Mouse (Mus musculus) midbrain, embryonic 11.5 days (tissue): Measurements from ENCODE around the gene Rab29. TPM values are rescaled to one million over a fixed set of nuclear protein-coding genes. Genes with fewer than 3 reads are reported as not detected.

ENCODE experiments used
- polyA plus RNA-seq: library from polyadenylated mRNA; unstranded; fragments of >200 nt; fragmentation: Nextera tagmentation; extraction: Ambion mirVana; gene quantifications from 2 replicates; pipeline ENCODE4 v1.2.1, GENCODE M21; 2014

Rab29 gene
- polyA plus RNA-seq, 1 experiment from 2014 or later = 15.0 TPM

Other genes starting within 250 kb of the Rab29 start
- 0.12 and 0.31 TPM in 2 replicates for gene Ctse, start 228.9 kb upstream of the Rab29 start, polyA plus RNA-seq
- 1.0 and 1.3 TPM in 2 replicates for gene Rab7b, start 178.5 kb upstream of the Rab29 start, polyA plus RNA-seq
- gene Slc26a9, start 123.2 kb upstream of the Rab29 start, polyA plus RNA-seq = not detected in 2 replicates
- gene Pm20d1, start 69.8 kb upstream of the Rab29 start, polyA plus RNA-seq = 0.82 and 1.5 TPM in 2 replicates
- 10.0 and 11.4 TPM in 2 replicates for gene Slc41a1, start 39.7 kb upstream of the Rab29 start, polyA plus RNA-seq
- gene Nucks1, start 43.3 kb downstream of the Rab29 start, polyA plus RNA-seq = 61.3 and 63.1 TPM in 2 replicates
- 19.5 and 20.5 TPM in 2 replicates for gene Slc45a3, start 95.7 kb downstream of the Rab29 start, polyA plus RNA-seq
- gene Elk4, start 140.4 kb downstream of the Rab29 start, polyA plus RNA-seq = 17.2 and 19.5 TPM in 2 replicates
- gene Mfsd4a, start 200.8 kb downstream of the Rab29 start, polyA plus RNA-seq = 8.1 and 8.7 TPM in 2 replicates